Mouse (Mus musculus) ES-Bruce4 (cell line): ENCODE data around the gene Psmd12.
"Not testable (repeated sequence)": the region's sequence is repeated elsewhere in the genome, so short reads cannot be mapped to it uniquely, and the experiment has no call there.

Experiments used
- CTCF ChIP-seq: IDR thresholded peaks from one replicate; pipeline ENCODE4 v1.8.1; 2011; ENCODE audit warnings: low read depth, low read length
- EP300 ChIP-seq: IDR thresholded peaks from 2 replicates; pipeline ENCODE4 v1.6.1; 2011; ENCODE audit warnings: low read depth, low read length; ENCODE audit not compliant: insufficient read depth
- POLR2A ChIP-seq: IDR thresholded peaks from one replicate; pipeline ENCODE4 v1.8.1; 2011; ENCODE audit warnings: low read length; ENCODE audit not compliant: insufficient read depth

DNA sequence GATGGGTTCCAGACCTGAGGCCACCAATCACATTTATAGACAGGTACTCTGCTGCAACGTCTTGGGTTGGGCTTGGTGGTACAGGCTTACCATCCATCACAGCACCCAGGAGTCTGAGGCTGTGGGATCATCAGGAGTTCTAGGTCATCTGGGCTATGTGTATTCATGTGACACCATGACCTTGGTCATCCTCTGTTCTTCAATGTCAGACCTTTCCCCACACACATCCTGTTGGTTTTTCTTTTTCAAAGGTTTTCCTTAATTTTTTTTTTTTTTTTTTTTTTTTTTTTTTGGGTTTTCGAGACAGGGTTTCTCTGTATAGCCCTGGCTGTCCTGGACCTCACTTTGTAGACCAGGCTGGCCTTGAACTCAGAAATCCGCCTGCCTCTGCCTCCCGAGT is 25.1 kb downstream of the Psmd12 start:
- not testable (repeated sequence) for TF ChIP-seq POLR2A, EP300, CTCF
